Mouse (Mus musculus) MEL (cell line): Measurements from ENCODE around the gene Dao. TPM values are rescaled to one million over a fixed set of nuclear protein-coding genes. Genes with fewer than 3 reads are reported as not detected.

Experiments used
- DNase-seq: peaks from one replicate; pipeline ENCODE4 v3.0.0; 2011; ENCODE audit warnings: low read depth, low spot score
- H3K27ac ChIP-seq: 2 replicates; pipeline ENCODE4 v1.5.1; 2012; ENCODE audit warnings: low read depth, mild to moderate bottlenecking, control low read depth, low read length, moderate library complexity; ENCODE audit not compliant: control insufficient read depth
- H3K27me3 ChIP-seq, 2 experiments: fragments of 150-350 bp in 1 of 2; sonication (generic) in 1 of 2; 2 replicates each; pipeline ENCODE4 v1.6.1; 2012; ENCODE audit warnings: low read length in 2 of 2, mild to moderate bottlenecking in 2 of 2, improper control_type of control experiment in 1 of 2, moderate library complexity in 1 of 2; ENCODE audit not compliant: insufficient read depth in 2 of 2, control insufficient read depth in 1 of 2
- H3K36me3 ChIP-seq, 2 experiments: 2 replicates each; pipeline ENCODE4 v1.6.1; 2012 to 2014; ENCODE audit warnings: low read length in 2 of 2, improper control_type of control experiment in 1 of 2, inconsistent platforms in 1 of 2, mild to moderate bottlenecking in 1 of 2; ENCODE audit not compliant: insufficient read depth in 2 of 2, control insufficient read depth in 1 of 2
- H3K4me1 ChIP-seq, 2 experiments: fragments of 150-350 bp in 1 of 2; sonication (generic) in 1 of 2; 2 replicates each; pipeline ENCODE4 v1.6.1; 2012; ENCODE audit warnings: low read length in 2 of 2, improper control_type of control experiment in 1 of 2, mild to moderate bottlenecking in 1 of 2; ENCODE audit not compliant: insufficient read depth in 2 of 2, control insufficient read depth in 1 of 2
- H3K4me3 ChIP-seq, 2 experiments: fragments of 150-350 bp in 1 of 2; sonication (generic) in 1 of 2; 2 replicates each; pipeline ENCODE4 v1.5.1; 2012; ENCODE audit warnings: low read depth in 2 of 2, low read length in 2 of 2, mild to moderate bottlenecking in 2 of 2, moderate library complexity in 2 of 2, control low read depth in 1 of 2, improper control_type of control experiment in 1 of 2; ENCODE audit not compliant: control insufficient read depth in 1 of 2, insufficient read depth in 1 of 2
- H3K79me2 ChIP-seq: 2 replicates; pipeline ENCODE4 v1.6.1; 2012; ENCODE audit warnings: mild to moderate bottlenecking, low read length, moderate library complexity; ENCODE audit not compliant: control insufficient read depth, poor library complexity, insufficient read depth
- H3K9ac ChIP-seq: 2 replicates; pipeline ENCODE4 v1.6.1; 2012; ENCODE audit warnings: low read depth, mild to moderate bottlenecking, control low read depth, low read length, moderate library complexity; ENCODE audit not compliant: control insufficient read depth, poor library complexity, severe bottlenecking
- H3K9me3 ChIP-seq: fragments of 150-350 bp; sonication (generic); replicated peaks from 2 replicates; pipeline ENCODE4 v1.6.1; 2012; ENCODE audit warnings: mild to moderate bottlenecking, low read length, improper control_type of control experiment, moderate library complexity; ENCODE audit not compliant: insufficient read depth
- BHLHE40 ChIP-seq: IDR thresholded peaks from 2 replicates; pipeline ENCODE4 v1.6.1; 2012; ENCODE audit warnings: low read depth, mild to moderate bottlenecking, inconsistent platforms, low read length, improper control_type of control experiment, borderline replicate concordance
- CHD2 ChIP-seq: IDR thresholded peaks from 2 replicates; pipeline ENCODE4 v1.6.1; 2011; ENCODE audit warnings: low read length, improper control_type of control experiment
- CTCF ChIP-seq, 3 experiments: IDR thresholded peaks in 2 of 3; conservative IDR thresholded peaks in 1 of 3; 2 replicates each; pipeline ENCODE4 v1.5.1; 2011 to 2012; ENCODE audit warnings: low read length in 3 of 3, low read depth in 2 of 3, mild to moderate bottlenecking in 2 of 3, improper control_type of control experiment in 1 of 3, inconsistent platforms in 1 of 3, mixed read lengths in 1 of 3, moderate library complexity in 1 of 3; ENCODE audit not compliant: control insufficient read depth in 1 of 3, insufficient read depth in 1 of 3, poor library complexity in 1 of 3, severe bottlenecking in 1 of 3
- EP300 ChIP-seq, 2 experiments: IDR thresholded peaks; 2 replicates each; pipeline ENCODE4 v1.6.1; 2011; ENCODE audit warnings: improper control_type of control experiment in 2 of 2, low read length in 2 of 2, low read depth in 1 of 2, mild to moderate bottlenecking in 1 of 2
- HCFC1 ChIP-seq: IDR thresholded peaks from 2 replicates; pipeline ENCODE4 v1.6.1; 2012; ENCODE audit warnings: low read depth, mild to moderate bottlenecking, inconsistent platforms, low read length, improper control_type of control experiment, moderate library complexity
- JUND ChIP-seq: IDR thresholded peaks from 2 replicates; pipeline ENCODE4 v1.6.1; 2011; ENCODE audit warnings: low read depth, mild to moderate bottlenecking, improper control_type of control experiment, low read length
- KAT2A ChIP-seq: conservative IDR thresholded peaks from 2 replicates; pipeline ENCODE4 v1.6.1; 2012; ENCODE audit warnings: low read depth, low read length, improper control_type of control experiment, inconsistent platforms
- MAX ChIP-seq: IDR thresholded peaks from 2 replicates; pipeline ENCODE4 v1.6.1; 2011; ENCODE audit warnings: low read length, improper control_type of control experiment
- MEF2A ChIP-seq: IDR thresholded peaks from 2 replicates; pipeline ENCODE4 v1.6.1; 2014; ENCODE audit warnings: low read depth, mild to moderate bottlenecking, inconsistent platforms, low read length, improper control_type of control experiment; ENCODE audit not compliant: poor library complexity, insufficient replicate concordance, severe bottlenecking; ENCODE audit errors: extremely low read depth
- MXI1 ChIP-seq: IDR thresholded peaks from 2 replicates; pipeline ENCODE4 v1.6.1; 2011; ENCODE audit warnings: mild to moderate bottlenecking, low read depth, low read length, improper control_type of control experiment
- MYB ChIP-seq: IDR thresholded peaks from 2 replicates; pipeline ENCODE4 v1.6.1; 2011; ENCODE audit warnings: mild to moderate bottlenecking, low read depth, low read length, improper control_type of control experiment
- MYC ChIP-seq: IDR thresholded peaks from 2 replicates; pipeline ENCODE4 v1.6.1; 2011; ENCODE audit warnings: low read depth, mild to moderate bottlenecking, low read length, improper control_type of control experiment, moderate library complexity
- POLR2A ChIP-seq, 2 experiments: IDR thresholded peaks; 2 replicates each; pipeline ENCODE4 v1.6.1; 2011 to 2012; ENCODE audit warnings: low read length in 2 of 2, mild to moderate bottlenecking in 2 of 2, control low read depth in 1 of 2, improper control_type of control experiment in 1 of 2, low read depth in 1 of 2, moderate library complexity in 1 of 2; ENCODE audit not compliant: control insufficient read depth in 1 of 2, insufficient read depth in 1 of 2, poor library complexity in 1 of 2
- POLR2AphosphoS2 ChIP-seq: IDR thresholded peaks from 2 replicates; pipeline ENCODE4 v1.6.1; 2011; ENCODE audit warnings: low read length, improper control_type of control experiment
- POLR2AphosphoS5 ChIP-seq: IDR thresholded peaks from 2 replicates; pipeline ENCODE4 v1.6.1; 2012; ENCODE audit warnings: low read depth, borderline replicate concordance, mild to moderate bottlenecking, inconsistent platforms, low read length, moderate library complexity, mixed read lengths
- RCOR1 ChIP-seq: IDR thresholded peaks from 2 replicates; pipeline ENCODE4 v1.6.1; 2012; ENCODE audit warnings: low read depth, mild to moderate bottlenecking, inconsistent platforms, low read length, improper control_type of control experiment
- SMC3 ChIP-seq: IDR thresholded peaks from 2 replicates; pipeline ENCODE4 v1.6.1; 2011; ENCODE audit warnings: low read depth, low read length, improper control_type of control experiment
- TAL1 ChIP-seq: IDR thresholded peaks from 2 replicates; pipeline ENCODE4 v1.6.1; 2012; ENCODE audit warnings: mild to moderate bottlenecking, inconsistent platforms, low read length, moderate library complexity, mixed read lengths
- TBP ChIP-seq: IDR thresholded peaks from 2 replicates; pipeline ENCODE4 v1.8.0; 2011; ENCODE audit warnings: low read depth, low read length, improper control_type of control experiment
- USF1 ChIP-seq: IDR thresholded peaks from 2 replicates; pipeline ENCODE4 v1.6.1; 2014; ENCODE audit warnings: low read depth, mild to moderate bottlenecking, inconsistent platforms, low read length, improper control_type of control experiment, moderate library complexity
- ZKSCAN1 ChIP-seq: IDR thresholded peaks from 2 replicates; pipeline ENCODE4 v1.6.1; 2012; ENCODE audit warnings: low read depth, mild to moderate bottlenecking, inconsistent platforms, low read length, improper control_type of control experiment, moderate library complexity
- ZNF384 ChIP-seq: IDR thresholded peaks from 2 replicates; pipeline ENCODE4 v1.6.1; 2012; ENCODE audit warnings: low read depth, mild to moderate bottlenecking, inconsistent platforms, low read length, improper control_type of control experiment
- polyA plus RNA-seq, 2 experiments: library from polyadenylated mRNA; stranded (reverse) in 1 of 2; unstranded in 1 of 2; fragments of >175 nt in 1 of 2; fragments of >200 nt in 1 of 2; gene quantifications; 2 replicates each; pipeline versions ENCODE4 v1.2.1 to v1.2.4; 2012; ENCODE audit warnings: low replicate concordance in 2 of 2, low read depth in 1 of 2; ENCODE audit not compliant: insufficient read length in 2 of 2, insufficient read depth in 1 of 2, missing spikeins in 1 of 2
- total RNA-seq: library from RNA; depleted of rRNA; stranded (reverse); fragments of 300-350 nt; gene quantifications from 2 replicates; pipeline ENCODE4 v1.2.3, GENCODE M21; 2012

Gene Dao
- total and polyA plus RNA-seq, 3 experiments, result 0.04 TPM; not detected in 2

DNA sequence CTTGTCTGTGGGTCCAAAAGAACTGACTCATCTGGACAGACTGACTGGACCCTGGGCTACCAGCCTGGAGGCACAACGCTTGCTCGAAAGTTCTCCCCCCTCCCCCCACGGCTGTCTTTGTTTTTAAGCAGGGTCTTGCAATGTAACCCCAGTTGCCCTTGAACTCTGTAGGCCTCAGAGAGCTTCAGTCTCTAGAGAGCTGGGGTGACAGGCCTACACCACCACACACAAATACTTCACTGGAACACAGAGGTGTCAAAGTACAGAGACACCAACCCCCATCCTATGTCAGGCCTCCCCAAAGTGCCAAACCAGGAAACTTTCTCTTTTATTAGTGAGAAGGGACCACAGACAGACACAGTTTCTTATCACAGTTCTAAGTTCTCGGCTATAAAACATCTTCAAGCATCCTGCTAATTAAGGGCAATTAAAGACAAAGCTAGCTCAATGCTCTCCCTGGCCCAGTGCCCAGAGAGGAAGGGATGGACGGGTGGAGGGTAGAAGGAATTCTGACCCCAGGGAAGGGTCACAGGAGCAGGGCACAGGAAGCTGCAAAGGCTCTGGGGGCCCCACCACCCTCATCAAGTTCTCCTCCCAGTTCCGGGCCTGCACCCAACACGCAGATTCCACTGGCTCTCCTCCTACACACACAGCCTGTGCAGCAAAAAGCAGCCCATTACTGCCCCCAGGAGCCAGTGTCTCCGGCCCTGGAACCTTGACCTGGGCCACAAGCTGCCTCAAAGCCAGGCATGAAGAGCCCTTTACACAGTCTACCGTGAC is 17.1 kb upstream of the Dao start:
- Histone ChIP-seq H3K27me3 (no peaks in the 10 kb centered on the region), H3K79me2 (no peaks in the 10 kb centered on the region), H3K27ac (no peak overlapping the region), H3K36me3 (peaks cover 0 to 4% of the 10 kb centered on the region in 2 experiments; a peak in 2 of 4 replicates), H3K9ac (no peak overlapping the region), H3K9me3 (no peaks in the 10 kb centered on the region), H3K4me1 (peaks cover 10 to 19% of the 10 kb centered on the region in 2 experiments), H3K4me3 (no peak overlapping the region)
- TF ChIP-seq MXI1, result no peak
- no peak for TF ChIP-seq BHLHE40
- no peak for TF ChIP-seq ZNF384
- TF ChIP-seq MYC, result no peak
- TF ChIP-seq MYB, result no peak
- no peak for TF ChIP-seq JUND
- no peak for TF ChIP-seq TAL1
- TF ChIP-seq POLR2A (IDR thresholded peaks at IDR 0.05; ENCODE audit: control insufficient read depth in 1 of 2, insufficient read depth in 1 of 2, low read depth in 1 of 2, low read length in 2 of 2, poor library complexity in 1 of 2), result no peak
- TF ChIP-seq KAT2A, result no peak
- TF ChIP-seq POLR2AphosphoS2, result no peak
- no peak for TF ChIP-seq HCFC1
- TF ChIP-seq ZKSCAN1, result no peak
- TF ChIP-seq SMC3, result no peak
- no peak for TF ChIP-seq MEF2A
- TF ChIP-seq CHD2, result no peak
- no peak for TF ChIP-seq RCOR1
- no peak for TF ChIP-seq POLR2AphosphoS5
- TF ChIP-seq CTCF (IDR thresholded peaks at IDR 0.05 in 2 of 3, conservative IDR thresholded peaks at IDR 0.05 in 1 of 3; ENCODE audit: control insufficient read depth in 1 of 3, insufficient read depth in 1 of 3, low read depth in 2 of 3, low read length in 3 of 3, poor library complexity in 1 of 3, severe bottlenecking in 1 of 3), result no peak
- no peak for TF ChIP-seq TBP
- no peak for DNase-seq

DNA sequence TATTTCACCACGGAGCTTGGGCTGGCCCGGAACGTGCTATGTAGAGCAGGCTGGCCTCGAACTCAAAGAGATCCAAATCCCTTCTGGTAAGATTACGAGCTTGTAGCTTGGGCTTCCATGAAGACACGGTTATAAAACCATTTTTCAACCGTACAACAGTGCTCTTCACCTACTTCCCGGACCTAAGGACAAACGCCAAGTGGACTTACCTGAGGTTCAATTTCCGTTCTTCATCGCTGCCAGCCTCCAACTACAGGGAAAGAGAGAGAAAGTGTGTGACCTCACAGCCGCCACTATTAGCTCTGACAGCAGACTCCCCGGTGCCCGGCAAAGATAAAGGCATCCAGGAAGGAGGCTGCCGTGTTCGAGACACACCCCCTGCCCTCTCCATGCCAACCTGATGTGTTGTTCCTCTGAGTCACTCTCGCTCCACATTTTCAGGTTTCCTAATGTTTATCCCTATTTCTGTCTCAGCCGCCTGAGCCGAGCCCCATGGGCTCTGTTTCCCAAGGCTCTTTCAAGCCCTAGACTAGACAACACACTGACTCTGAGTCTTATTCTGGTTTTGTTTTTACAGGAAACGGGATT is 14.0 kb upstream of the Dao start:
- no peak overlapping the region for H3K27ac ChIP-seq
- H3K9ac ChIP-seq, result no peak overlapping the region
- no peaks in the 10 kb centered on the region for H3K27me3 ChIP-seq
- peaks cover 4% of the 10 kb centered on the region; the same call in 1 of the 2 replicates for H3K79me2 ChIP-seq
- TF ChIP-seq JUND (no peak), EP300 (IDR thresholded peaks at IDR 0.05; ENCODE audit: low read depth in 1 of 2, low read length in 2 of 2) (no peak), POLR2AphosphoS2 (no peak), MAX (no peak), USF1 (no peak)
- no peak for DNase-seq
- H3K36me3 ChIP-seq, result no peaks in the 10 kb centered on the region; a peak in 1 of 4 replicates
- H3K9me3 ChIP-seq, result no peaks in the 10 kb centered on the region
- H3K4me1 ChIP-seq, result peaks cover 11 to 13% of the 10 kb centered on the region in 2 experiments
- H3K4me3 ChIP-seq, result no peak overlapping the region
